Mouse (Mus musculus) gastrocnemius, adult 8-10 months (tissue): Measurements from ENCODE around the gene 5730455P16Rik. TPM values are rescaled to one million over a fixed set of nuclear protein-coding genes. Genes with fewer than 3 reads are reported as not detected.
"Not testable (repeated sequence)": the region's sequence is repeated elsewhere in the genome, so short reads cannot be mapped to it uniquely, and the experiment has no call there.

Source experiments
- DNase-seq, 2 experiments: peaks; one replicate each; pipeline ENCODE4 v3.0.0; 2022; ENCODE audit warnings: low spot score in 2 of 2
- total RNA-seq, 4 experiments: library from RNA; stranded (reverse); gene quantifications; 2 replicates each; pipeline ENCODE4 v1.2.4; 2022

Gene 5730455P16Rik
- total RNA-seq, 4 experiments from 2014 or later = 37.6 to 46.1 (median 42.1) TPM

DNA sequence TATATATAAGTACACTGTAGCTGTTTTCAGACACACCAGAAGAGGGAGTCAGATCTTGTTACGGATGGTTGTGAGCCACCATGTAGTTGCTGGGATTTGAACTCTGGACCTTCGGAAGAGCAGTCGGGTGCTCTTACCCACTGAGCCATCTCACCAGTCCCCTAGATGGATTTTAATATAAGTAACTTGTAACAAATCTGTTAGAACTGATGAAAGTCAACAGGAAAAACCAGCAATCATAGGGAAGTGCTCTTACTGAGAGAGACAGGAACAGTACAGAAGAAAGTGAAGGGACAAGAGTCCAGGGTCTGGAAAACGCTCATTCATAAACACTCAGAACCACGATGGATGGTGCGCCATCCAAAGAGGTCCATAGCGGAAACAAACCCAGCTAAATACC lies 1.4 kb upstream of the 5730455P16Rik start:
- DNase-seq = not testable (repeated sequence)

GRCm38 (mm10) chr11:80378452-80379068 lies 726 bp upstream of the 5730455P16Rik start:
- not testable (repeated sequence) for DNase-seq

GRCm38 (mm10) chr11:80376651-80377050 lies 1.2 kb downstream of the 5730455P16Rik start:
- DNase-seq = no peak

GRCm38 (mm10) chr11:80368949-80369348 lies 8.9 kb downstream of the 5730455P16Rik start:
- no peak for DNase-seq

GRCm38 (mm10) chr11:80354832-80355231 lies 23.0 kb downstream of the 5730455P16Rik start:
- DNase-seq = no peak

DNA sequence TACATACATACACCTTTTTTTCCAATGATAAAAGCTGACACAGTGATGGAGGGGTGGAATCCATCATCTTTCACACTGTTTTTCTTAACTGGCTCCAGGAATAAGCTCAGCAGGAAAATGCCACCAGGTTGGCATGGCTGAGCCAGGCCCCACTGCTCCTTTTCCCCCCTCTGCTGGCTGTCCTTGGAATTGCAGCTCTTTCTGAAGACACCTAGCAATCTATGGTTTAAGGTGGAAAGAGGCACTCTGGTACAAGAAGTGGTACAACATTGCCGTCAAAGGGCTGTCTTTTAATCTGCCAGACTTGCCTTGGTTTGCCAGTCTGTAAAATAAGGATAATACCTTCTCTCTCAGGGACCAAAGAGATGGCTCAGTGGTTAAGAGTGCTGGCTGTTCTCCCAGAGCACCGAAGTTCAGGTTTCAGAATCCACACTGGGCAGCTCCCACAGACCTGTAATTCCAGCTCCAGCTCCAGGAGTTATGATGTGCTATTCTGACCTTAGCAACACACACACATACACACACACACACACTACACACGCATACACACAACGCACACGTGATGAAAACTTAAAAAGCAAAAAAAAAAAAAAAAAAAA lies 25.9 kb downstream of the 5730455P16Rik start:
- peak; percentile 64 to 66 for DNase-seq

GRCm38 (mm10) chr11:80342482-80342881 lies 35.4 kb downstream of the 5730455P16Rik start:
- no peak for DNase-seq

DNA sequence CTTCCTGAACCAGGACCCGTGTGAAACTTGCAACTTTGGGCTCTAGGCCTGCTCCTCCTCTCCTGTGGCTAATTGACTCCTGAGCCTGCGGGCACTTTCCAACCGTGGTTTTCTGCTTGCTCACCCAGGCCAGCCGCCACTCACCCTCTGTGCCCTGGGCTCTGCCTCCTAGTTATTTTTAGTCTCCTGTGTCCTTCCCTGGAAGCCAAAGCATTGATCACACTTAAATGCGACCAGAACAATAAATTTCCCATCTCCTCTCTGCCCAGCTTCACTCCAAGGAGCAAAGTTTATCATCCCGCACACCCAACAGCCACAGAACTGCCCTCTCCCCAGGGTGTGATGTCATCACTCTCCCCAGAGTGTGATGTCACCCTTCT lies 41.5 kb downstream of the 5730455P16Rik start:
- DNase-seq = no peak

DNA sequence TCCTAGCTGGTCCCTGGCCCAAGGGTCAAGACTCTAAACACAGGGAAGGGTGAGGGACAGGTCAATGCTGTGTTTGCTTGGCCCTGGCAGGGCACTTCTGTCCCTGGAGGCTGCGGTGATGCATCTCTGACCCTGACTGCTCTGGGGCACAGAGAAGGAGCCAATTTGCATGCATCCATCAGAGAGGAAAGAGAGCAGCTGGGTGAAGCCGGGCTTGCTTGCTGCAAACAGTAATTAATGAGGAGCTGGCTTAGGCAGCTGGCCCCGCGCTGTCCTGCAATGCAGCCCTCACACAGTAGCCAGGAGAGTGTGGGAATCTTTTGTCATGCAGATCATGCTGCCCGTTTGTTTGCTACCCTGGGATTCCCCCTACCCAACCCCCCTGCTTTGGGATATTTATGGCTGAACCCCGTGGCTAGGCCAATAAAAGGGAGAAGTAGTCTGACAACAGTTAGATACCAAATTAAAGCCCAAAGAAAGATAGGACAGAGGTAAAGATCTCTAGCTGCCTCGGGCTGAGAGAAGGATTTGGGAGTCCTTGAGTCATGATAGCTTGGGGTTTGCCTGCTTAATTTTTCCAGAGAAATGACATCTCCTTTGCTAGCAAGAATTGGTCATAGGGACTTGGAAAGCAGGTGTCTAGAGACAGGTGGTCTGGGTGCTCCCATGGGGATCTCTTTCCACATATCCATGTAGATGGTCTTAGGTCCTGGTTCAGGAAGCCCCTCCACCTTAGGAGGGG lies 42.1 kb downstream of the 5730455P16Rik start:
- no peak for DNase-seq

GRCm38 (mm10) chr11:80332709-80333400 lies 45.0 kb downstream of the 5730455P16Rik start:
- no peak for DNase-seq

DNA sequence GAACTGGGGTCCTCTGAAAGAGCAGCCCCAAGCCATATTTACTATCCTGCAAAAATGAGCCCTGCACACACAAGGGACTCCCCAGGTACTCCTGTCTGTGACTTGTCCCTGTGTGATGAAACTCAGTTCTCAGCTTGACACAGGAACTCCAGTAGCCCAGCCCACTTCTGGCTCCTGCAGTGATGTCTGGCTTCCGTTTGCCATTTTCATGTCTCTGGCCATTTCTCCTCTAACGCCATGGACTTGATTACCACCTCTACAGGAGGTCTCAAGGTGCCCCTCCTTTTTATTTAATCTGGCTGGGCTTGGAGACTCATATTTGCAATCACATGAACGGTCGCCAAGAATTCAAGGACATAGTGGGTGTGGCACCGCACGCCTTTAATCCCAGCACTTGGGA lies 53.2 kb downstream of the 5730455P16Rik start:
- DNase-seq = no peak

DNA sequence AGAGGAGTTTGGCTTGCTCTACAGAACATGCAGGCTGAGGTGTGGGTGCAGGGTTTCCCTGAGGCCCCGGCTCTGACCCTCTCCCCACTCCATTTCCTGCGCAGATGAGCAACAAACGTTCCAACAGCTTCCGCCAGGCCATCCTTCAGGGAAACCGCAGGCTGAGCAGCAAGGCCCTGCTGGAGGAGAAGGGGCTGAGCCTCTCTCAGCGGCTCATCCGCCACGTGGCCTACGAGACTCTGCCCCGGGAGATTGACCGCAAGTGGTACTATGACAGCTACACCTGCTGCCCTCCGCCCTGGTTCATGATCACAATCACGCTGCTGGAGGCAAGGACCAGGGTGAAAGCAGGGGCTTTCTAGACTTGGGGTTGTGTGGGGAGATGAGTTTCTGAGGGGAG lies 54.6 kb downstream of the 5730455P16Rik start:
- no peak for DNase-seq

- DNase-seq = no peak
These were observed 61.8 kb downstream of the 5730455P16Rik start for GRCm38 (mm10) chr11:80315743-80316639.

GRCm38 (mm10) chr11:80313944-80314343 lies 63.9 kb downstream of the 5730455P16Rik start:
- no peak for DNase-seq

DNA sequence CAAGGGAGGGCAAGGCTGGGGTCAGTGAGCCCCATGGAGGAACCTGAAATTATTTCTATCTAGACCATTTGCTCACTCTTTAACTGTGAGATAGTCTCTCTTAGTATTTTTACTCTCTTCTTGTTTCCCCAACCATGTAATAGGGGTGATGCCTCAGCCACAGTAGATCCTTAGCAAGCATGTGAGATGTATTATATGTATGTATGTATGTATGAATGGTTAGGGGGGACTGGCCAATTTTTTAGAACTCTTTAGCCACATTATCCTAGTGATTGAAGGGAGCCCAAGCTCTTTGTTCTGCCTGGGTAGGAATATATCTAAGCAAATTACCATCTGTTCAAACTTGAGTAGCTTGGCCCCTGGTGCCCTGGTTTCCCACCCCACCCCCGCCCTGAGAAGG lies 64.4 kb downstream of the 5730455P16Rik start:
- DNase-seq = no peak

DNA sequence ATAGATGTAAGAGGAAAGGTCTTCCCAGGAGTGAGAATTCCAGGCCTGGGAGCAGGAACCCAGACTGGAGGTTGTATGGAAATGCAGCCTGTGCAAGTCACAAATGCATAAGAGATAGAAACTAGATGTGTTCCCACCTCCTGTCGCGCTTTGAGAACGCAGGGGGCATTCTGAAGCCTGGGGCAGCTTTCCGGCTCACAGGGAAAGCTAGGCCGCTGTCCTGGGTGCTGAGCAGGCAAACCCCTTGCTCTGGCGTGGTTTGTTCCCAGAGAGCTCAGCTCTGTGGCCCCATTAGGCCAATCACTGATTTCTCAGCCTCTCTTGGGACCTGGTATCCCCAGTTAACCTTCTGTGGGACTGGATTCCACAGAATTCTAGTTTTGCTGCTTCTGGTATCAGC lies 65.3 kb downstream of the 5730455P16Rik start:
- no peak for DNase-seq

DNA sequence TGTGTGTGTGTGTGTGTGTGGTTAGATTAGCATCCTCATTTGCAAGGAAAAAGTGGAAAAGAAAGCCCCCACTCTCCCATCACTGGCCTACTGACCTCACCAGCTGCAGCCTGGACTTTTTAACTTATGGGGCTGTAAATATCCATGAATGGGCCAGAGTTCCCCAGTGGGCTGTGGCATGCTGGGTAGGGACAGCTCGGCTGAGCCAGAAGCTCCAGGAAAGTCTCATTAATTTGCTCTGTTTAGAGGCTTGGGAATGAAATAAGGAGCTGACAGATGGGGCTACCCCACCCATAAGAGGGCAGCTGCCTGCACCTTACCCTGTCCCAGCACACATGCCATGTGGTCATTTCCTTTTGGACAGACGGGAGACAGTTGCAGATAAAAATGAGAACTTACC lies 65.8 kb downstream of the 5730455P16Rik start:
- no peak for DNase-seq

DNA sequence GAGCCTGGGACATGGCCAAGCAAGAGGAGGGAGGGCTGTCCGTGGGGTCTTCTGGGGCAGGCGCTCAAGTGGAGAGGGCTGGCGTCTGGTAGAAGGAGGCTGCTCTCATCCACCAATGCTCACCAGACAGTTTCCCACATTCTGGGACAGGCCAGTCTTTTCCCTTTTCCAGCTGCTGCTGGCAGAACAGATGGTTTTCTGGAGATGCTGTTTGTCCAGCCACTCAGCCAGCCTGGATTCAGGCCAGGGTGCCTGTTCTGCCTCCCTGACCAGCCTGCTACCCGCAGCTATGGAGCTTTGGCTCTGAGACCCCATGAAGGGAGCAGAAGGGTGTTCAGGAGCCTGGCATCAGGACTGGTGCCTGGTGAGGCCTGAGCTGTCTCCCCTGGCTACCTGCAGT lies 66.6 kb downstream of the 5730455P16Rik start:
- no peak for DNase-seq
